Mouse (Mus musculus): ENCODE data around the gene Clstn2. TPM values are rescaled to one million over a fixed set of nuclear protein-coding genes. Genes with fewer than 3 reads are reported as not detected.
A peak's percentile ranks its signal among the peaks of the same experiment; 100 is the strongest.

Gene Clstn2
- total RNA-seq, 2 experiments from 2014 or later, result 148 to 162 TPM

DNA sequence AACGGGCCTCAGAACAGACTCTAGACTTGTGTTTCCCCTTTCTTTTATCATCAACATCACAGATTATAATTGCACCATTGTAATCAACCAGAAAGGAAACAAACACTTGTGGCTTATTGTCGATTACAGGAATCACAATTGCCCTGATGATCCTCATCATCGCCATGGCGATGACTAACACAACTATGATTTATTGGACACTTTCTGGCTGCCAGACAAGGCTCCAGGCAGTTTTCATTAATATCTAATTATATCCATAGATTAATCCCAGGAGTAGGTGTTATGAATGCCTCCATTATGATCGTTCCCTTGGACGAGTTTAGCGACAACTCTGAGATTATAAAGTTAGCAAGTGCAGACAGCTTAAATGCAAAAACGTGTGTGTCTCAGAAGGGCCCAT lies 239.3 kb downstream of the Clstn2 start:
- H3K4me3 ChIP-seq, result no peak overlapping the region
- no peak for TF ChIP-seq CTCF (conservative IDR thresholded peaks at IDR 0.05)
- H3K27ac ChIP-seq, result peak overlapping the region; percentile 7; the same call in 1 of the 2 replicates
- no peak for DNase-seq (ENCODE audit: low spot score in 2 of 2)

DNA sequence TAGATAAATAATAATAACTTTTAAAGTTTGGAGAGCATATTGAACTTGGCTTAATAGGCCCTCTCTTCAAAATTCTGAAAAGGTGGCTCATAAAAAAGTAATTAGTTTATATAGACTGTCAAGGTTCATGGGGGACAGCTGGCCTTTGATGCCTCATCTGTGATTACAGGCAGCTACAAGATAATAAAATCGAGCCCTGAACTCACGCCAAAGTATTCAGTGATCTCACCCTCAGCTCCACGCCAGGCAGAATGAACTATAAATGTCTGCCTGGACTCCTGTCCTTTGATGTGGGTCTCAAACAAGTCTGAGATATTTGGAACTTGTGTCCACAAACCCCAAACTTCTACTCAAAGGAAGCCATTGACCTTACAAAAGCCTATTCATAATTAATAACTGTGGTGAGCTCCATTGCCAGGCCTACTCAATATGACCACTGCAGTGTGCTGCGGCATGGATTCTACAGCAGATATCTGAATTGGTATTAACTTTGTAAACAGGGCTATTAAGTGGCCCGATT lies 244.8 kb downstream of the Clstn2 start:
- no peak for DNase-seq (ENCODE audit: low spot score in 2 of 2)
- Histone ChIP-seq H3K27ac (no peak overlapping the region), H3K4me3 (no peak overlapping the region)
- no peak for TF ChIP-seq CTCF (conservative IDR thresholded peaks at IDR 0.05)

DNA sequence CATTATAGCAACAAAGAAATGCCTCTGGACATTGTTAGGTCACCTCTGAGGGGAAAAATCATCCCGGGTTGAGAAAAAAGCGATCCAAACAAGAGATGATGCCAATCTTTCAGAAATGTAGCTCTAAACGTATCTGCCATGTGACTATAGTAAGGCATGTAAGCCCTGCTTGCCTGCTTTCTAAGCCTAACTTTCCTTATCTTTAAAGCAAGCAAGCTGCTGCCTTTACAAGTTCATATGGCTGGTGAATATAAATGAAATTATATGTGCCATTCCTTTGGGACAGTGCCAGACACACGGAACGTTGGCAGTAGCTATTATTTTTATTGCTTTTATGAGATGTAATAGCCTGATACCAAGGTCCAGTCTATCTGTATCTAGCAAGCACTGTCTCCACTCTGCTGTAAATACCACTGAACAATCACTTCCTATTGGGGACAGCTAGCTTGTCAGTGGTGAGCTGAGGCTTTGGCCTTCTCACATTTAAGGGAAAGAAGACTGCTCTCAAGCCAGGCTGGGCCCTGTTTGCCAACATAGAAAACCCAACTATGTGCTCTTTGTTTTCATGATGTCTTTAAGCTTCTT lies 252.9 kb downstream of the Clstn2 start:
- Histone ChIP-seq H3K27ac (no peak overlapping the region), H3K4me3 (no peak overlapping the region)
- TF ChIP-seq CTCF (conservative IDR thresholded peaks at IDR 0.05), result no peak
- DNase-seq (ENCODE audit: low spot score in 2 of 2), result no peak

DNA sequence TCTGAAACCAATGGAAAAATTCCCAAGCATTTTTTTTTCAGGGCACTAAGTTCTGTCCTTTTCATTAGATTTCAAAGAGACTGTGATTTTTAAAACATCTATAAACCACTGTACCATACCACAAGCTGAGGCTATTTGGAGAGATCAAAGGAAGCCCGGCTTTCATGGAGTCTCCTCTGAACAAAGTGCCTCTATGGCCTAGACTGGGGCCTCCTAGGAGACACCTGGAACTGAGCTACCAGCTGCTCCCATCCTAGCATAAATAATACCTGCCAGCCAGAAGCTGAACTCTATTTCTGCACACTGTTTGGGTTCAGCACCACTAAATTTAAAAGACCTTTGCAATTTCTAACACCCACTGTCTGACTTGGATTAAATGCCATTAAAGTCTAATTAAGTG lies 257.2 kb downstream of the Clstn2 start:
- no peak for TF ChIP-seq CTCF (conservative IDR thresholded peaks at IDR 0.05)
- DNase-seq (ENCODE audit: low spot score in 2 of 2), result no peak
- H3K27ac ChIP-seq, result no peak overlapping the region

DNA sequence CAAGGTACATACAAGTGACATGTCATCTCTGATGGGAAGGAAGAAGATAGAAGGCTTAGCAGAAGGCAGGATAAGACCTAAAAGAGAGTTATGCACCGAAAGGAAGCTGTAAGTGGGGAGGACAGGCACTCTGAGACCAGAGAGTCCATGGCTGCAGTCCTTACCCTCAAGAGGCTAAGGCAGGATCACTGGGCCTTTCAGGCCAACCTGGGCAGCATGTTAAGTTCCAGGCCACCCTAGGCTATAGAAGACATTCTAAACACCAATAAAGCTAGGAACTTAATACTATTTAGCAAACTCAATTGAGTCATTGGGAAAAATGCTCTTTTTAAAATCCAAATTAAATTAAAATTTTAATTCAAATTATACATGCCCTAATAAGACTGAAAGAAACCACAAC lies 258.0 kb downstream of the Clstn2 start:
- TF ChIP-seq CTCF (conservative IDR thresholded peaks at IDR 0.05), result no peak
- no peak for DNase-seq (ENCODE audit: low spot score in 2 of 2)
- Histone ChIP-seq H3K4me3 (no peak overlapping the region), H3K27ac (no peak overlapping the region)

More for the DNA sequence above, 257.2 kb downstream of the Clstn2 start:
- H3K4me3 ChIP-seq, result no peak overlapping the region

DNA sequence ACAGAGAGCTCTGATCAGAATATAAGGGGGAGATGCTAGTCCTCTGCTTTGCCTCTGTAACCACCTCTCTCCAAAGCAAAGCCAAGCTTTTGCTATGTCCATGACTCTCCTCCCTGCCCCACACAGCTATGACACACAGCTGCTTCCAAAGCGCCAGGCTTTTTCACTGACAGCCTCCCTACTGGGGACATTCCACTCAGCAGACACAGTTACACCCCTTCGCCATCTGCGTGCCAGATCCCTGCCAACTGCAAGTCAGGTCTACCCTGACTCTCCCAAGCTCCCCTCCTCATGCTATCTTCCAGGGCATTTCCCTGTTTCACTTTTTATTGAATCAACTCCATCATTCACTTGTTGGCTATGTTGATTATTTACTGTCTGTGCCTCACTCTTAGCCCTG lies 259.1 kb downstream of the Clstn2 start:
- Histone ChIP-seq H3K4me3 (no peak overlapping the region), H3K27ac (peak overlapping the region; percentile 39; the same call in 1 of the 2 replicates)
- no peak for TF ChIP-seq CTCF (conservative IDR thresholded peaks at IDR 0.05)
- peak; percentile 47 to 63 for DNase-seq (ENCODE audit: low spot score in 2 of 2)

DNA sequence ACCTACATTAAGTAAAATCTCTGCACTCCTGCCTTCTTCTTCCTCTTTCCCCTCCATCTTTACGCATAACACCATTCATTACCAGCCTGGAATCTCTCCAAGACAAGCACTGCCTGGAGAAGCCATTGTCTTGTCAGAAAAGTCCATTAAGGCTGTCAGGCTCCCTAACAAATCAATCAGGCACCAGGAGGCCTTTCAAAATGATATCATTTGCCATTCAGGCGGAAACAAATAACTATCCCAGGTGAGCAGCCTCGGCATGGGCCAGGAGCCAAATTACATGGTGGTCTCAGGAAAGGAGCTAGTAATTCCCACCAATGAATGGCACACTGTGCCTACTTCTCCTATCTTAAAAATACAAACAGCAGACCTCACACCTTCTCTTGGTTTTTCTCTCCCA lies 260.6 kb downstream of the Clstn2 start:
- no peak for TF ChIP-seq CTCF (conservative IDR thresholded peaks at IDR 0.05)
- H3K4me3 ChIP-seq, result no peak overlapping the region
- no peak overlapping the region for H3K27ac ChIP-seq
- DNase-seq (ENCODE audit: low spot score in 2 of 2), result no peak

DNA sequence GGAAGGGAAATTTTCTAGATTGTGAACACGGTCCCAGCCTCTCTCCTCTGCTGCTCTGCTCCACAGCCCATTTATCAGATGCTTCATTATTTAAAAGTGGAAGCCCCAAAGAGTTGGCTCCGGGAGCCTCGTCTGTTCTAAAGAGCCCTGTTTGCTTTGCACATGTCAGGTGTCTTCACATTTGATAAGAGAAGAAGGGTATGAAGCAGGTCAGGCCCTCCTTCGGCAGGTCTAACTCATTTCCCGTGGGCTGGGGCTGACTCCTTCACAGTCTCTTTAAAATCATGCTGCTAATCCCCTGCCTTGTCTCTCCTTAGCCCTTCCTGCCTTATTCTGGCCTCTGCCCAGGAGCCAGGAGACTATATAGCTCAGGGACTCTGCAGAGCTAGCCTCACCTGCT lies 263.6 kb downstream of the Clstn2 start:
- no peak for TF ChIP-seq CTCF (conservative IDR thresholded peaks at IDR 0.05)
- DNase-seq (ENCODE audit: low spot score in 2 of 2), result no peak
- no peak overlapping the region for H3K4me3 ChIP-seq

DNA sequence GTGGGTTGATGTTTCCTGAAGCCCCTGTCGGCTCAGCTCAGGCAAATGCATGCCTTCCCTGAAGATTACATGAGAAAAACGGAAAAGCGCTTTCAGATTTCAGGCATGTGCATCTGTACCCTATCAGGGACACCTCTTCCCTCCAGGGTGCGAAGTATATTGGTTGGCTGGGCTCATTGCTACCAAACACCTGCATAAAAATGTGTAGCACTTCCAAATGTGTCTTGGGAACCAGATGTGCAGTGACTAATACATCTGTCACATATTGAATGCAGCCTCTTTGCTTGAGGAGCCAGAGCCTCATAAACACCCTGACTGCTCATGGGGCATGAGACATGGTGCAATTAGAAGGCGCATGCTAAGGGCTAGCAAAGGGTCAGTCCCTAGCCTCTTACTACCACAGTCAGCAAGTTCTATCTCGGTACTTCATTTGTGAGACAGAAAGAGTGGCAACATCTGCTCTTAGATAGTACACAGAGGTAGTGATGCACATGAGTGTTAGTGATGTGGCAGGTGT lies 267.7 kb downstream of the Clstn2 start:
- TF ChIP-seq CTCF (conservative IDR thresholded peaks at IDR 0.05), result no peak
- no peak overlapping the region for H3K4me3 ChIP-seq
- DNase-seq (ENCODE audit: low spot score in 2 of 2), result no peak

More for the DNA sequence above, 263.6 kb downstream of the Clstn2 start:
- peak overlapping the region; percentile 85 for H3K27ac ChIP-seq

DNA sequence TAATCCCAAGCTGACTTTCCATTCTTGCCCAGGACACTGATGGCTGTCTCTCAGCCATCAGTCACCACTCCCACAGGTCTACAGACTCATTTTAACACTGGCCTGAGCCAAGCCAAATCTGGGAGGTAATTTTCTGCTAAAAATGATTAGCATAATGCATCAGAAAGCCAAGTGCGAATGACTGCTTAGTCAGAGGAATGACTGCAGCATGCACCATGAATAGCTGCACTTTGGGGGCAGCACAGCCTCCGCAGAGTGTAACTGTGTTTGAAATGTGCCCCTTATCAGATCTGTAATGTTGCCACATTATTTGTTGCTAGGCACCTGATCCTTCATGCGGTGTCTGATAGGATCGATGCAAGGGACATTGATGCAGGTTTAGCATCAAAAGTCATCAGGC lies 269.9 kb downstream of the Clstn2 start:
- peak; percentile 15 to 33 for DNase-seq (ENCODE audit: low spot score in 2 of 2)
- peak overlapping the region; percentile 74 for H3K27ac ChIP-seq
- peak; percentile 27; the same call in 1 of the 2 replicates for TF ChIP-seq CTCF (conservative IDR thresholded peaks at IDR 0.05)
- H3K4me3 ChIP-seq, result no peak overlapping the region

More for the DNA sequence above, 267.7 kb downstream of the Clstn2 start:
- H3K27ac ChIP-seq, result peak overlapping the region; percentile 49; the same call in 1 of the 2 replicates

DNA sequence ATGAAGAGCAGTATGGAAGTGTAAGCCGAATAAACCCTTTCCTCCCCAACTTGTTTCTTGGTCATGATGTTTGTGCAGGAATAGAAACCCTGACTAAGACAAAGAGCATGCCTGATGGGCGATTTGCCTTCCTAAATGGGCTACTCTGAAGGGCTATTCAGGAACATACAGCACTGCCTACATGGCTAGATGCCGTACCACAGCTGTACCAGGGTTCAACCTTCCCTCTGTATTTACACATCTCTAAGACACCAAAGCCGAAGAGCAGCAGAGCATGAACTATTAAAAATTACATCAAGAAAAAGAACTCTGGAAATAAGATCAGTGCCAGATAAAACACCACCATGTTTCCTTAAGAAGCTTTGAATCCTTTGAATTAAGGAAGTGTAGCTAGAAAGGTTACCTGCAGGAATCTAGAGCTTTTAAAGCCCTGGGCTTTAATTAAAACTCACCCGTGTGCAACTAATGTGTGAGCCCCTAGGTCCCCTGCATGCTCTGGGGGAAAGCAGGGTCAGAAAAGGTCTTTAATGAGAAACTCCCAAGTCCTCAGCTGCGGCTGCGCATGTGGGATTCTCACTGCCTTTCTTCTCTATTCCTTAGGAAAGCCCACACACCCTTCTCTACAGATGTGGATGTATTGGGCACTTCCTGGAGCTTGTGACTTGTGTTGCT lies 277.2 kb downstream of the Clstn2 start:
- no peak for TF ChIP-seq CTCF (conservative IDR thresholded peaks at IDR 0.05)
- Histone ChIP-seq H3K27ac (no peak overlapping the region), H3K4me3 (no peak overlapping the region)
- DNase-seq (ENCODE audit: low spot score in 2 of 2), result no peak

DNA sequence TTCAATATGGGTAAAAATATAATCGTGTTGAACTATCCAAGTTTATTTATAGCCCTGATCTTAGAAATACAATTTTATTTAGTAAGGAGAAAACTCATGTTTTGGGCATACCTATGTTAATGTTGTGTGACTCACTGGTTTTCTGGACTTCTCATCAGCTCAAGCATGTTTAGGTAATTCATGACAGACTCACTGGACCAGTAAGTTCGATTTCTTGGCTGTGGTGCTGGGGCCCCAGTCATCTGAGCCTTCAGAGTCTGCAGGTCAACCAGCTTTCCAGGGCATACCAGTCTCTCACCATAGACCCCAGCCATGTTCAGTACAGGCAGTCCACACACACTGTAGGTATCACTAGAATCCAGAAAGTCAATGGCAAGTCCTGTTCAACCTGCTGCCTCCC lies 279.3 kb downstream of the Clstn2 start:
- no peak for DNase-seq (ENCODE audit: low spot score in 2 of 2)
- H3K27ac ChIP-seq, result 0 out of 2 replicates have a peak overlapping the region, but pooled peaks have one; percentile 5
- TF ChIP-seq CTCF (conservative IDR thresholded peaks at IDR 0.05), result no peak
- H3K4me3 ChIP-seq, result no peak overlapping the region

DNA sequence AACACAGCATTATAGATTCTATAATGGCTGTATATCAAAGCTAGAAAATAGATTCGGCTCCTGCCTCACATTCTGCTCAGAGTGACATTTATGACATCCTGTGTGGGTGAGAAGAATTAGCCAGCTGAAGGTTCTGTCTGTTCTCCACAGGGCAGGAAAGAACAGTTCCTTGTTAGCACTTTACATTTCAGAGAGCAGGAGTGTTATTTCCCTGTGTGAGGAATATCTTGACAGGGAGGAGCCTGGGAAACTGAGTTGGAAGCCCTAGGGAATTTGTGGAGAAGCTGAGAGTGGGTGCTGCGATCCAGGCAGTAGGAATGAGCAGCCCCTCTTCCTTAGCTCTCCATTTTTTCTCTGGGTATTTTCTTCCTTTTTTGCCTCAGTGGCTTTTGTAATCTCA lies 286.4 kb downstream of the Clstn2 start:
- no peak overlapping the region for H3K4me3 ChIP-seq
- TF ChIP-seq CTCF (conservative IDR thresholded peaks at IDR 0.05), result no peak
- peak overlapping the region; percentile 28; the same call in 1 of the 2 replicates for H3K27ac ChIP-seq
- DNase-seq (ENCODE audit: low spot score in 2 of 2), result no peak

Data from layer of hippocampus, adult 2 months (tissue).